Mouse (Mus musculus) midbrain, embryonic 15.5 days (tissue): ENCODE results near the gene Adam11. TPM values are rescaled to one million over a fixed set of nuclear protein-coding genes. Genes with fewer than 3 reads are reported as not detected.
A peak's percentile ranks its signal among the peaks of the same experiment; 100 is the strongest.
"Not testable (repeated sequence)": the region's sequence is repeated elsewhere in the genome, so short reads cannot be mapped to it uniquely, and the experiment has no call there.

Source experiments
- ATAC-seq: fragments of 200-750 bp; cut with Nextera tagmentation; replicated peaks from 2 replicates; pipeline ENCODE4 v1.8.0; 2017; ENCODE audit warnings: moderate TSS enrichment
- H3K27ac ChIP-seq: fragments of 300-500 bp; sonication (generic); 2 replicates; pipeline ENCODE4 v1.5.1; 2015; ENCODE audit warnings: mild to moderate bottlenecking, inconsistent platforms
- H3K27me3 ChIP-seq: fragments of 300-500 bp; sonication (generic); replicated peaks from 2 replicates; pipeline ENCODE4 v1.6.1; 2015; ENCODE audit warnings: inconsistent platforms
- H3K36me3 ChIP-seq: fragments of 300-500 bp; sonication (generic); replicated peaks from 2 replicates; pipeline ENCODE4 v1.6.1; 2015; ENCODE audit warnings: inconsistent platforms
- H3K4me1 ChIP-seq: fragments of 300-500 bp; sonication (generic); 2 replicates; pipeline ENCODE4 v1.6.1; 2015; ENCODE audit warnings: inconsistent platforms
- H3K4me2 ChIP-seq: fragments of 300-500 bp; sonication (generic); 2 replicates; pipeline ENCODE4 v1.6.1; 2015; ENCODE audit warnings: inconsistent platforms, mild to moderate bottlenecking, moderate library complexity
- H3K4me3 ChIP-seq: fragments of 300-500 bp; sonication (generic); 2 replicates; pipeline ENCODE4 v1.5.1; 2015; ENCODE audit warnings: mild to moderate bottlenecking, inconsistent platforms
- H3K9ac ChIP-seq: fragments of 300-500 bp; sonication (generic); 2 replicates; pipeline ENCODE4 v1.6.1; 2015; ENCODE audit warnings: mild to moderate bottlenecking, inconsistent platforms
- H3K9me3 ChIP-seq: fragments of 300-500 bp; sonication (generic); 2 replicates; pipeline ENCODE4 v1.6.1; 2016; ENCODE audit warnings: inconsistent platforms
- WGBS: fragments of 180-500 bp; shearing (Covaris S2); methylation state at CpG from one replicate; pipeline ENCODE4 v1.1.7; 2015; ENCODE audit warnings: mixed read lengths; 5-methylcytosine and 5-hydroxymethylcytosine counted together
- polyA plus RNA-seq: library from polyadenylated mRNA; unstranded; fragments of >200 nt; fragmentation: Nextera tagmentation; extraction: Ambion mirVana; gene quantifications from 2 replicates; pipeline ENCODE4 v1.2.1, GENCODE M21; 2015

The Adam11 gene
- polyA plus RNA-seq: 34.4 and 40.4 TPM in 2 replicates

GRCm38 (mm10) chr11:102761309-102762210 is at the start of gene Adam11:
Gene Adam11 (plus strand): TSS chr11:102761439.
- H3K4me1 ChIP-seq: peaks cover 25% of the 10 kb centered on the region
- peak within 1 kb of the TSS; percentile 92 for H3K4me3 ChIP-seq
- WGBS: 1% methylated on average over 64 of the region's 76 CpGs
- H3K36me3 ChIP-seq: no peaks in the 10 kb centered on the region
- peak within 1 kb of the TSS; percentile 94 for H3K4me2 ChIP-seq
- no peaks in the 10 kb centered on the region for H3K9me3 ChIP-seq
- peak within 1 kb of the TSS; percentile 70 for H3K27ac ChIP-seq
- peak within 1 kb of the TSS; percentile 90 for H3K9ac ChIP-seq
- ATAC-seq: peak; percentile 65
- H3K27me3 ChIP-seq: no peaks in the 10 kb centered on the region

GRCm38 (mm10) chr11:102712411-102712810 is 48.8 kb upstream of the Adam11 start:
- no peak overlapping the region for H3K27ac ChIP-seq
- no peaks in the 10 kb centered on the region for H3K4me1 ChIP-seq
- WGBS: 92% methylated on average over 4 of the region's 4 CpGs
- no peak overlapping the region for H3K9ac ChIP-seq
- H3K27me3 ChIP-seq: no peaks in the 10 kb centered on the region
- H3K4me2 ChIP-seq: no peak overlapping the region
- H3K9me3 ChIP-seq: no peaks in the 10 kb centered on the region
- no peaks in the 10 kb centered on the region for H3K36me3 ChIP-seq
- H3K4me3 ChIP-seq: no peak overlapping the region
- no peak for ATAC-seq

GRCm38 (mm10) chr11:102714578-102714977 is 46.7 kb upstream of the Adam11 start:
- 90% methylated on average over 2 of the region's 2 CpGs for WGBS
- not testable (repeated sequence) for ATAC-seq

GRCm38 (mm10) chr11:102716135-102716534 is 45.1 kb upstream of the Adam11 start:
- no peaks in the 10 kb centered on the region for H3K9me3 ChIP-seq
- H3K4me2 ChIP-seq: no peak overlapping the region
- no peak overlapping the region for H3K27ac ChIP-seq
- H3K27me3 ChIP-seq: no peaks in the 10 kb centered on the region
- H3K36me3 ChIP-seq: no peaks in the 10 kb centered on the region
- no peak overlapping the region for H3K9ac ChIP-seq
- 80% methylated on average over 7 of the region's 7 CpGs for WGBS
- no peaks in the 10 kb centered on the region for H3K4me1 ChIP-seq
- H3K4me3 ChIP-seq: no peak overlapping the region
- ATAC-seq: no peak

More at GRCm38 (mm10) chr11:102714578-102714977, 46.7 kb upstream of the Adam11 start:
- H3K9ac ChIP-seq, H3K27me3 ChIP-seq, H3K4me3 ChIP-seq, H3K4me1 ChIP-seq, H3K27ac ChIP-seq, H3K4me2 ChIP-seq, H3K36me3 ChIP-seq, H3K9me3 ChIP-seq: not testable (repeated sequence)

- no peaks in the 10 kb centered on the region for H3K4me1 ChIP-seq
- no peaks in the 10 kb centered on the region for H3K36me3 ChIP-seq
- H3K27me3 ChIP-seq: no peaks in the 10 kb centered on the region
- H3K4me3 ChIP-seq: no peak overlapping the region
- no peak overlapping the region for H3K9ac ChIP-seq
- no peaks in the 10 kb centered on the region for H3K9me3 ChIP-seq
- no peak overlapping the region for H3K4me2 ChIP-seq
- H3K27ac ChIP-seq: no peak overlapping the region
- no peak for ATAC-seq
- 47% methylated on average over 3 of the region's 3 CpGs for WGBS
Observed at GRCm38 (mm10) chr11:102725574-102725973, 35.7 kb upstream of the Adam11 start.

- no peak for ATAC-seq
- no peaks in the 10 kb centered on the region for H3K36me3 ChIP-seq
Observed at GRCm38 (mm10) chr11:102728614-102729013, 32.6 kb upstream of the Adam11 start.

GRCm38 (mm10) chr11:102729835-102730234 is 31.4 kb upstream of the Adam11 start:
- no peak for ATAC-seq
- 92% methylated on average over 3 of the region's 3 CpGs for WGBS
- Histone ChIP-seq H3K27me3 (no peaks in the 10 kb centered on the region), H3K27ac (no peak overlapping the region), H3K9me3 (no peaks in the 10 kb centered on the region), H3K36me3 (no peaks in the 10 kb centered on the region), H3K9ac (no peak overlapping the region), H3K4me1 (no peaks in the 10 kb centered on the region), H3K4me3 (no peak overlapping the region), H3K4me2 (no peak overlapping the region)

More at GRCm38 (mm10) chr11:102728614-102729013, 32.6 kb upstream of the Adam11 start:
- Histone ChIP-seq H3K4me1 (no peaks in the 10 kb centered on the region), H3K27me3 (no peaks in the 10 kb centered on the region), H3K4me3 (no peak overlapping the region), H3K27ac (no peak overlapping the region), H3K9me3 (no peaks in the 10 kb centered on the region), H3K9ac (no peak overlapping the region), H3K4me2 (no peak overlapping the region)
- 38% methylated on average over 7 of the region's 7 CpGs for WGBS

GRCm38 (mm10) chr11:102731366-102731765 is 29.9 kb upstream of the Adam11 start:
- WGBS: 91% methylated on average over 6 of the region's 6 CpGs
- Histone ChIP-seq H3K27me3 (no peaks in the 10 kb centered on the region), H3K4me1 (no peaks in the 10 kb centered on the region), H3K9ac (no peak overlapping the region), H3K27ac (no peak overlapping the region), H3K9me3 (no peaks in the 10 kb centered on the region), H3K36me3 (no peaks in the 10 kb centered on the region), H3K4me2 (no peak overlapping the region), H3K4me3 (no peak overlapping the region)
- no peak for ATAC-seq

- Histone ChIP-seq H3K27ac (no peak overlapping the region), H3K9me3 (no peaks in the 10 kb centered on the region), H3K4me1 (no peaks in the 10 kb centered on the region), H3K4me2 (no peak overlapping the region), H3K4me3 (no peak overlapping the region), H3K9ac (no peak overlapping the region), H3K27me3 (peaks cover 2% of the 10 kb centered on the region; the same call in 1 of the 2 replicates), H3K36me3 (no peaks in the 10 kb centered on the region)
- WGBS: 78% methylated on average over 5 of the region's 5 CpGs
- ATAC-seq: no peak
Observed at GRCm38 (mm10) chr11:102733146-102733545, 28.1 kb upstream of the Adam11 start.

GRCm38 (mm10) chr11:102734961-102735360 is 26.3 kb upstream of the Adam11 start:
- H3K9ac ChIP-seq: no peak overlapping the region
- no peaks in the 10 kb centered on the region for H3K36me3 ChIP-seq
- H3K4me2 ChIP-seq: no peak overlapping the region
- ATAC-seq: no peak
- peaks cover 7% of the 10 kb centered on the region for H3K4me1 ChIP-seq
- H3K27me3 ChIP-seq: peaks cover 7% of the 10 kb centered on the region; the same call in 1 of the 2 replicates
- 97% methylated on average over 6 of the region's 6 CpGs for WGBS
- H3K27ac ChIP-seq: no peak overlapping the region
- no peak overlapping the region for H3K4me3 ChIP-seq
- no peaks in the 10 kb centered on the region for H3K9me3 ChIP-seq

GRCm38 (mm10) chr11:102738046-102738445 is 23.2 kb upstream of the Adam11 start:
- no peak for ATAC-seq
- Histone ChIP-seq H3K9me3 (no peaks in the 10 kb centered on the region), H3K9ac (no peak overlapping the region), H3K27me3 (peaks cover 7% of the 10 kb centered on the region; the same call in 1 of the 2 replicates), H3K4me3 (no peak overlapping the region), H3K4me2 (no peak overlapping the region), H3K27ac (no peak overlapping the region), H3K36me3 (no peaks in the 10 kb centered on the region), H3K4me1 (peaks cover 17% of the 10 kb centered on the region)
- 84% methylated on average over 3 of the region's 3 CpGs for WGBS

- Histone ChIP-seq H3K4me2 (peak overlapping the region; percentile 55), H3K9ac (peak overlapping the region; percentile 30), H3K27ac (peak overlapping the region; percentile 71), H3K4me3 (peak overlapping the region; percentile 25), H3K9me3 (no peaks in the 10 kb centered on the region), H3K27me3 (peaks cover 7% of the 10 kb centered on the region; the same call in 1 of the 2 replicates), H3K36me3 (no peaks in the 10 kb centered on the region), H3K4me1 (peaks cover 17% of the 10 kb centered on the region)
- ATAC-seq: peak; percentile 93
- WGBS: 4% methylated on average over 20 of the region's 20 CpGs
Observed at GRCm38 (mm10) chr11:102739278-102739966, 21.8 kb upstream of the Adam11 start.
